In genomic region chr2:6294993-6295628, GRCm38 (mm10) we compare ENCODE assay signal across 13 mouse cellular contexts. TPM values are rescaled to one million over a fixed set of nuclear protein-coding genes. Genes with fewer than 3 reads are reported as not detected.
DNase-seq lines count a peak whose midpoint lies in the region; ATAC-seq and TF ChIP-seq lines count a peak whose summit lies in the region.
"Had no signal": no experiment of that assay in that cellular context is flagged by ENCODE, and none has a peak within 500 bp of the region (broad histone marks: within the 10 kb centered on the region; RNA-seq: fewer than 3 reads in every experiment).

No protein-coding gene starts in this region.

- DNase-seq in kidney, postnatal 0 days (ENCODE audit: low spot score) = peak; percentile 16
- no peak for DNase-seq in kidney, adult 8-10 months
- DNase-seq in spleen, adult 2 months (ENCODE audit: low read depth in 1 of 2, low spot score in 2 of 2) = no peak
- DNase-seq in spleen, postnatal 14 days (ENCODE audit: low spot score in 2 of 2) = no peak
- no peak for DNase-seq in left cerebral cortex, postnatal 25 days (ENCODE audit: low spot score in 2 of 2)
- no peak for DNase-seq in thymus, postnatal 0 days (ENCODE audit: low spot score)
- DNase-seq: heart, postnatal 4 days had no signal

- no peak for TF ChIP-seq CTCF in kidney, postnatal 0 days (IDR thresholded peaks at IDR 0.05; ENCODE audit: low read depth)
- TF ChIP-seq CTCF in spleen, adult 2 months (IDR thresholded peaks at IDR 0.05; ENCODE audit: extremely low read depth, insufficient read depth, insufficient read length, insufficient replicate concordance) = no peak

- no peaks in the 10 kb centered on the region; the same call in 1 of the 2 replicates for H3K4me1 ChIP-seq in kidney, postnatal 0 days (replicated peaks; ENCODE audit: insufficient read depth, low read length)
- peaks cover 6% of the 10 kb centered on the region; the same call in 1 of the 2 replicates for H3K4me1 ChIP-seq in spleen, adult 2 months (ENCODE audit: control insufficient read depth, insufficient read depth, insufficient read length)
- H3K4me1 ChIP-seq: embryonic facial prominence, embryonic 15.5 days; forebrain, embryonic 13.5 days; midbrain, embryonic 10.5 days had no signal

- no peak overlapping the region for H3K4me3 ChIP-seq in kidney, postnatal 0 days (replicated peaks; ENCODE audit: low read depth, low read length)
- no peak overlapping the region; the same call in 1 of the 2 replicates for H3K4me3 ChIP-seq in spleen, adult 2 months (ENCODE audit: extremely low read depth, insufficient read depth, insufficient read length)
- H3K4me3 ChIP-seq: embryonic facial prominence, embryonic 15.5 days; forebrain, embryonic 13.5 days; midbrain, embryonic 10.5 days had no signal

- no peaks in the 10 kb centered on the region for H3K36me3 ChIP-seq in kidney, postnatal 0 days (ENCODE audit: insufficient read depth, low read length)
- H3K36me3 ChIP-seq in spleen, adult 2 months (ENCODE audit: control insufficient read depth, insufficient read depth, low read length) = no peaks in the 10 kb centered on the region
- H3K36me3 ChIP-seq: embryonic facial prominence, embryonic 15.5 days; midbrain, embryonic 10.5 days had no signal

- H3K9ac ChIP-seq in kidney, postnatal 0 days (ENCODE audit: low read depth, low read length) = no peak overlapping the region
- H3K9ac ChIP-seq: embryonic facial prominence, embryonic 15.5 days; forebrain, embryonic 13.5 days had no signal

- intact Hi-C loops in left cerebral cortex, postnatal 25 days (cut with DNase I) = no loop called here

- WGBS in kidney, postnatal 0 days = 38% methylated on average over 7 of the region's 7 CpGs
- 26% methylated on average over 7 of the region's 7 CpGs for WGBS in spleen, adult 2 months

- H3K4me2 ChIP-seq in kidney, postnatal 0 days (ENCODE audit: low read length) = no peak overlapping the region
- H3K4me2 ChIP-seq: embryonic facial prominence, embryonic 15.5 days; forebrain, embryonic 13.5 days; liver, embryonic 11.5 days had no signal

- no peak for TF ChIP-seq POLR2A in spleen, adult 2 months (IDR thresholded peaks at IDR 0.05; ENCODE audit: low read depth, low read length)

- H3K9me3 ChIP-seq in kidney, postnatal 0 days (replicated peaks; ENCODE audit: low read length) = no peaks in the 10 kb centered on the region
- H3K9me3 ChIP-seq: embryonic facial prominence, embryonic 15.5 days; forebrain, embryonic 13.5 days; midbrain, embryonic 10.5 days had no signal

- H3K27me3 ChIP-seq in kidney, postnatal 0 days (ENCODE audit: insufficient read depth, low read length) = no peaks in the 10 kb centered on the region
- H3K27me3 ChIP-seq in spleen, adult 2 months (ENCODE audit: control insufficient read depth, insufficient read depth, low read length) = no peaks in the 10 kb centered on the region
- H3K27me3 ChIP-seq: embryonic facial prominence, embryonic 15.5 days; forebrain, embryonic 13.5 days had no signal

- ATAC-seq in kidney, postnatal 0 days (replicated peaks; ENCODE audit: low FRiP score, low read depth) = no peak
- peak; percentile 54 for ATAC-seq in megakaryocyte progenitor cell, adult 5-6 weeks (replicated peaks; ENCODE audit: poor library complexity)
- ATAC-seq: forebrain, embryonic 13.5 days; intestine, embryonic 16.5 days had no signal

- no peak overlapping the region for H3K27ac ChIP-seq in kidney, postnatal 0 days
- 0 out of 2 replicates have a peak overlapping the region, but pooled peaks have one; percentile 20 for H3K27ac ChIP-seq in spleen, adult 2 months (ENCODE audit: insufficient read depth, low read length)
- H3K27ac ChIP-seq: embryonic facial prominence, embryonic 15.5 days; forebrain, embryonic 13.5 days; midbrain, embryonic 10.5 days had no signal

RNA-seq across cellular contexts. Expression of gene Usp6nl, which starts 27.4 kb away (rescaled TPM):
- polyA plus RNA-seq in kidney, postnatal 0 days (2015; fragmentation: Nextera tagmentation; extraction: Ambion mirVana) = 8.8 and 9.8 TPM in 2 replicates
- polyA plus RNA-seq in spleen, adult 2 months (2012; rRNA removed) = 6.8 and 6.9 TPM in 2 replicates
- 13.3 and 19.2 TPM in 2 replicates for total RNA-seq in megakaryocyte progenitor cell, adult 5-6 weeks (2015)
- total RNA-seq in megakaryocyte progenitor cell, adult 5-6 weeks (2017) = 7.0 and 8.8 TPM in 2 replicates
- 10 to 100 TPM; 19.5 to 21.5 TPM for total RNA-seq in left cerebral cortex, postnatal 25 days (2021)
- 5.0 and 5.3 TPM in 2 replicates for polyA plus RNA-seq in thymus, postnatal 0 days (2015; fragmentation: Nextera tagmentation; extraction: Ambion mirVana)
